Mouse (Mus musculus): ENCODE results near the gene Slc35d3. TPM values are rescaled to one million over a fixed set of nuclear protein-coding genes. Genes with fewer than 3 reads are reported as not detected.
A peak's percentile ranks its signal among the peaks of the same experiment; 100 is the strongest.

Gene Slc35d3
- polyA plus RNA-seq, 1 experiment from 2014 or later: 0.39 TPM

DNA sequence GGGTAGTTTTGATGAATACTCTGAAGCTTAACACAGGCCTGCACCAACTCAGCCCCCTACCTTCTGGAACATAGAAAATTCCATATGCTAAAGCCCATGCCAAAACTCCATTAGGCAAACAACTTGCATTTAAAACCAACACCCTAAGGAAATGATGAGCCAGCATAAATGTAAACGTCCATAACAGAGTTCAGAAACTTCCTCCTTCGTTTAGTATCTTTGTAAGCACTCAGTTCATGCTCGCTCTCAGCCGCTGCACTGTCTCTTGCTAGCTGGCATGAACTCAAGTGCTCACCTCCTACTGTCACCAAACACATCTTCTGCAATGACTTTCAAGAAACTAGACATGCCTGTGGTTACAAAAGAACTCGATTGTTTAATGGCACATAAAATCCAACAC lies 24.1 kb upstream of the Slc35d3 start:
- no peak for ATAC-seq
- WGBS: 71% methylated on average over 5 of the region's 5 CpGs
- H3K9ac ChIP-seq (replicated peaks; ENCODE audit: low read depth): no peak overlapping the region
- no peaks in the 10 kb centered on the region for H3K4me1 ChIP-seq (ENCODE audit: insufficient read depth, low read depth, low read length)
- no peak for DNase-seq (ENCODE audit: low spot score)
- no peak for TF ChIP-seq CTCF (IDR thresholded peaks at IDR 0.05)
- no peak for TF ChIP-seq EP300 (IDR thresholded peaks at IDR 0.05)
- no peaks in the 10 kb centered on the region for H3K27me3 ChIP-seq (replicated peaks; ENCODE audit: insufficient read depth, low read length)
- H3K4me3 ChIP-seq (ENCODE audit: low read depth, low read length): no peak overlapping the region
- no peaks in the 10 kb centered on the region for H3K9me3 ChIP-seq (ENCODE audit: low read length)
- H3K4me2 ChIP-seq (replicated peaks; ENCODE audit: low read depth, low read length): no peak overlapping the region
- no peak overlapping the region for H3K27ac ChIP-seq (ENCODE audit: low read length)
- H3K36me3 ChIP-seq (ENCODE audit: insufficient read depth, low read length): no peaks in the 10 kb centered on the region

GRCm38 (mm10) chr10:19855597-19856306 lies 4.5 kb upstream of the Slc35d3 start:
- Histone ChIP-seq H3K27ac (ENCODE audit: low read length) (no peak overlapping the region), H3K9ac (replicated peaks; ENCODE audit: low read depth) (no peak overlapping the region), H3K9me3 (ENCODE audit: low read length) (no peaks in the 10 kb centered on the region), H3K36me3 (ENCODE audit: insufficient read depth, low read length) (no peaks in the 10 kb centered on the region), H3K4me2 (replicated peaks; ENCODE audit: low read depth, low read length) (no peak overlapping the region), H3K4me3 (ENCODE audit: low read depth, low read length) (no peak overlapping the region), H3K4me1 (ENCODE audit: insufficient read depth, low read depth, low read length) (peaks cover 3% of the 10 kb centered on the region), H3K27me3 (replicated peaks; ENCODE audit: insufficient read depth, low read length) (peaks cover 19% of the 10 kb centered on the region)
- TF ChIP-seq CTCF (IDR thresholded peaks at IDR 0.05) (no peak), EP300 (IDR thresholded peaks at IDR 0.05) (no peak)
- no peak for DNase-seq (ENCODE audit: low spot score)
- no peak for ATAC-seq
- 83% methylated on average over 7 of the region's 7 CpGs for WGBS

GRCm38 (mm10) chr10:19853609-19854008 lies 2.4 kb upstream of the Slc35d3 start:
- WGBS: 46% methylated on average over 2 of the region's 2 CpGs
- Histone ChIP-seq H3K9ac (replicated peaks; ENCODE audit: low read depth) (no peak overlapping the region), H3K4me1 (ENCODE audit: insufficient read depth, low read depth, low read length) (peaks cover 18% of the 10 kb centered on the region), H3K4me2 (replicated peaks; ENCODE audit: low read depth, low read length) (no peak overlapping the region), H3K4me3 (ENCODE audit: low read depth, low read length) (no peak overlapping the region), H3K9me3 (ENCODE audit: low read length) (no peaks in the 10 kb centered on the region), H3K27ac (ENCODE audit: low read length) (no peak overlapping the region), H3K36me3 (ENCODE audit: insufficient read depth, low read length) (no peaks in the 10 kb centered on the region), H3K27me3 (replicated peaks; ENCODE audit: insufficient read depth, low read length) (peaks cover 39% of the 10 kb centered on the region)
- ATAC-seq (no peak), DNase-seq (ENCODE audit: low spot score) (no peak)
- TF ChIP-seq CTCF (IDR thresholded peaks at IDR 0.05): no peak
- TF ChIP-seq EP300 (IDR thresholded peaks at IDR 0.05): no peak

DNA sequence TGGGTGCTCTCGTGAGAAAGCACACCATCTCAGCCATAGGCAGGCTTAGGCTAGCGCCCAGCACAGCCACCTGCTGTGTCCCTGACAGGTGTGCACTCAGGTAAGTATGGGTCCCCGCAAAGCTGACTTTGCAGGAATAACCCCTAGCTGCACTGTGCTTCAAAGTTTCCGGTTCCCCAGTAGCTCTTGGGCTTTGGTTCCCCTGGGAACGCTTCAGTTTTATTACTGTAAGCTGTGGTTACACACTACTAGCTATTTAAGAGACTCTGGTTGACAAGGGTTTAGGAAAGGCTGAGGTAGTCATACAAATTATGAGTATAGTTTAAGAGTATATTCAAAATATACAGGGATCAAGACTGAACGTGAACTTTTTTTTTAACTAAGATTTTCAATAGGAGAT lies 1.5 kb upstream of the Slc35d3 start:
- no peak overlapping the region for H3K4me2 ChIP-seq (replicated peaks; ENCODE audit: low read depth, low read length)
- ATAC-seq: no peak
- H3K4me3 ChIP-seq (ENCODE audit: low read depth, low read length): no peak overlapping the region
- H3K9me3 ChIP-seq (ENCODE audit: low read length): no peaks in the 10 kb centered on the region
- no peak overlapping the region for H3K9ac ChIP-seq (replicated peaks; ENCODE audit: low read depth)
- peaks cover 39% of the 10 kb centered on the region for H3K27me3 ChIP-seq (replicated peaks; ENCODE audit: insufficient read depth, low read length)
- 28% methylated on average over 6 of the region's 6 CpGs for WGBS
- TF ChIP-seq EP300 (IDR thresholded peaks at IDR 0.05): no peak
- TF ChIP-seq CTCF (IDR thresholded peaks at IDR 0.05): no peak
- no peak overlapping the region for H3K27ac ChIP-seq (ENCODE audit: low read length)
- peaks cover 18% of the 10 kb centered on the region for H3K4me1 ChIP-seq (ENCODE audit: insufficient read depth, low read depth, low read length)
- DNase-seq (ENCODE audit: low spot score): no peak
- no peaks in the 10 kb centered on the region for H3K36me3 ChIP-seq (ENCODE audit: insufficient read depth, low read length)

DNA sequence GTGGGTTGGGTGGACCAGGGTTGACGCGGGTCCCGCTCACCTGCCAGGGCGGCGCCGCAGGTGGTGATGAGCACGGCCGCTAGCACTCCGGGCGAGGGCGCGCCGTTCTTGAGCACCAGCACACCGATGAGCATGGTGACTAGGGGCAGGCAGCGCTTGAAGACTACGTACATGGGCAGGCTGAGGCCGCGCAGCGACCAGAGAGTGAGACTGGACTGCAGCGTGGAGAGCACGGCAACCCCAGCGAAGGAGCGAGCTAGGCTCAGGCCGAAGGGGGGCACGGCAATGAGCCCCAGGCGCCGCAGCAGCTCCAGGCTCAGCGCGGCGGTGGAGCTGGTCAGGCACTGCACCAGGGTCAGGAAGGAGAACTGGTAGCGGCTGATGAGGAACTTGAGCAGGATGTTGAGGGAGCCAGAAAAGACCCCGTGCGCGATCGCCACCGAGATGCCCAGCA lies 688 bp downstream of the Slc35d3 start:
- peak overlapping the region; percentile 46 for H3K4me3 ChIP-seq (ENCODE audit: low read depth, low read length)
- no peaks in the 10 kb centered on the region for H3K36me3 ChIP-seq (ENCODE audit: insufficient read depth, low read length)
- under 1% methylated on average over 36 of the region's 36 CpGs for WGBS
- H3K9ac ChIP-seq (replicated peaks; ENCODE audit: low read depth): no peak overlapping the region
- DNase-seq (ENCODE audit: low spot score): peak; percentile 16
- no peak overlapping the region for H3K27ac ChIP-seq (ENCODE audit: low read length)
- TF ChIP-seq CTCF (IDR thresholded peaks at IDR 0.05): no peak
- ATAC-seq: peak; percentile 28; the same call in 1 of the 2 replicates
- no peaks in the 10 kb centered on the region for H3K9me3 ChIP-seq (ENCODE audit: low read length)
- H3K27me3 ChIP-seq (replicated peaks; ENCODE audit: insufficient read depth, low read length): peaks cover 39% of the 10 kb centered on the region
- H3K4me1 ChIP-seq (ENCODE audit: insufficient read depth, low read depth, low read length): peaks cover 18% of the 10 kb centered on the region
- H3K4me2 ChIP-seq (replicated peaks; ENCODE audit: low read depth, low read length): peak overlapping the region; percentile 89

- no peak for DNase-seq (ENCODE audit: low spot score)
- H3K4me2 ChIP-seq (replicated peaks; ENCODE audit: low read depth, low read length): peak overlapping the region; percentile 89
- H3K4me3 ChIP-seq (ENCODE audit: low read depth, low read length): peak overlapping the region; percentile 46
- no peak overlapping the region for H3K9ac ChIP-seq (replicated peaks; ENCODE audit: low read depth)
- peaks cover 39% of the 10 kb centered on the region for H3K27me3 ChIP-seq (replicated peaks; ENCODE audit: insufficient read depth, low read length)
- no peak for TF ChIP-seq CTCF (IDR thresholded peaks at IDR 0.05)
- TF ChIP-seq EP300 (IDR thresholded peaks at IDR 0.05): no peak
- no peaks in the 10 kb centered on the region for H3K9me3 ChIP-seq (ENCODE audit: low read length)
- under 1% methylated on average over 23 of the region's 32 CpGs for WGBS
- no peaks in the 10 kb centered on the region for H3K36me3 ChIP-seq (ENCODE audit: insufficient read depth, low read length)
- no peak overlapping the region for H3K27ac ChIP-seq (ENCODE audit: low read length)
- H3K4me1 ChIP-seq (ENCODE audit: insufficient read depth, low read depth, low read length): peaks cover 18% of the 10 kb centered on the region
- no peak; the same call in 1 of the 2 replicates for ATAC-seq
Measured at GRCm38 (mm10) chr10:19849771-19850365, 1.4 kb downstream of the Slc35d3 start.
